Comparison of ENCODE assay signal across 10 mouse cellular contexts in genomic region chr15:51071132-51071656, GRCm38 (mm10).
DNase-seq lines count a peak whose midpoint lies in the region; ATAC-seq and TF ChIP-seq lines count a peak whose summit lies in the region.
"Had no signal": no experiment of that assay in that cellular context is flagged by ENCODE, and none has a peak within 500 bp of the region (broad histone marks: within the 10 kb centered on the region; RNA-seq: fewer than 3 reads in every experiment).

No protein-coding gene starts in this region.

- H3K4me2 ChIP-seq in intestine, embryonic 15.5 days (replicated peaks): no peak overlapping the region
- H3K4me2 ChIP-seq: neural tube, embryonic 15.5 days; stomach, embryonic 15.5 days had no signal

- DNase-seq in layer of hippocampus, adult 2 months (ENCODE audit: low spot score in 2 of 2): peak in 1 of 2 experiments; percentile 12
- no peak for DNase-seq in layer of hippocampus, adult 8-10 months (ENCODE audit: low spot score in 2 of 2)
- peak; percentile 9 for DNase-seq in ES-E14 (ENCODE audit: low read depth, low spot score)
- peak; percentile 21 for DNase-seq in embryonic facial prominence, embryonic 10.5 days (ENCODE audit: low spot score)
- peak; percentile 19 for DNase-seq in kidney, postnatal 14 days
- no peak for DNase-seq in yolk sac, embryonic 10.5 days (ENCODE audit: low spot score)
- DNase-seq: liver, postnatal 0 days had no signal

- H3K36me3 ChIP-seq in ES-E14 (ENCODE audit: control insufficient read depth, insufficient read depth, low read length, poor library complexity, severe bottlenecking): no peaks in the 10 kb centered on the region
- no peaks in the 10 kb centered on the region for H3K36me3 ChIP-seq in embryonic facial prominence, embryonic 10.5 days (replicated peaks)
- H3K36me3 ChIP-seq in intestine, embryonic 15.5 days: no peaks in the 10 kb centered on the region
- H3K36me3 ChIP-seq: neural tube, embryonic 15.5 days; stomach, embryonic 15.5 days had no signal

- no peaks in the 10 kb centered on the region for H3K4me1 ChIP-seq in ES-E14 (ENCODE audit: control insufficient read depth in 2 of 2, insufficient read depth in 2 of 2, low read length in 2 of 2, poor library complexity in 1 of 2)
- 0 out of 2 replicates have a peak, but pooled peaks cover 5% of the 10 kb centered on the region for H3K4me1 ChIP-seq in embryonic facial prominence, embryonic 10.5 days
- no peaks in the 10 kb centered on the region for H3K4me1 ChIP-seq in intestine, embryonic 15.5 days (replicated peaks)
- H3K4me1 ChIP-seq: neural tube, embryonic 15.5 days; stomach, embryonic 15.5 days had no signal

- no peak overlapping the region for H3K27ac ChIP-seq in layer of hippocampus, adult 2 months
- H3K27ac ChIP-seq in ES-E14 (ENCODE audit: insufficient read depth, low read depth, low read length, poor library complexity, severe bottlenecking): no peak overlapping the region
- H3K27ac ChIP-seq in embryonic facial prominence, embryonic 10.5 days (replicated peaks): no peak overlapping the region
- H3K27ac ChIP-seq in intestine, embryonic 15.5 days: no peak overlapping the region
- H3K27ac ChIP-seq: neural tube, embryonic 15.5 days; stomach, embryonic 15.5 days had no signal

- no peak for ATAC-seq in intestine, embryonic 15.5 days
- ATAC-seq: liver, postnatal 0 days had no signal

- no peak for TF ChIP-seq CTCF in layer of hippocampus, adult 2 months (conservative IDR thresholded peaks at IDR 0.05)

- H3K9me3 ChIP-seq in ES-E14 (ENCODE audit: control insufficient read depth, insufficient read depth, low read depth, low read length): no peaks in the 10 kb centered on the region
- no peaks in the 10 kb centered on the region for H3K9me3 ChIP-seq in embryonic facial prominence, embryonic 10.5 days
- no peaks in the 10 kb centered on the region for H3K9me3 ChIP-seq in intestine, embryonic 15.5 days
- H3K9me3 ChIP-seq: neural tube, embryonic 15.5 days; stomach, embryonic 15.5 days had no signal

- peak overlapping the region; percentile 38 for H3K4me3 ChIP-seq in layer of hippocampus, adult 2 months
- H3K4me3 ChIP-seq in ES-E14 (ENCODE audit: insufficient read depth in 1 of 2, low read depth in 1 of 2, low read length in 2 of 2, poor library complexity in 1 of 2, severe bottlenecking in 1 of 2): no peak overlapping the region
- no peak overlapping the region for H3K4me3 ChIP-seq in embryonic facial prominence, embryonic 10.5 days
- no peak overlapping the region for H3K4me3 ChIP-seq in intestine, embryonic 15.5 days (replicated peaks)
- H3K4me3 ChIP-seq: neural tube, embryonic 15.5 days; stomach, embryonic 15.5 days had no signal

- H3K27me3 ChIP-seq in embryonic facial prominence, embryonic 10.5 days (replicated peaks; ENCODE audit: low read depth, poor library complexity, severe bottlenecking): no peaks in the 10 kb centered on the region
- no peaks in the 10 kb centered on the region for H3K27me3 ChIP-seq in intestine, embryonic 15.5 days (replicated peaks)
- H3K27me3 ChIP-seq: neural tube, embryonic 15.5 days; stomach, embryonic 15.5 days had no signal

- in situ Hi-C loops in ES-E14 (cut with MboI; ENCODE audit: low sequenced_read_pairs in 2 of 2, unreplicated experiment in 2 of 2): no loop called here

- 77% methylated on average over 10 of the region's 10 CpGs for WGBS in embryonic facial prominence, embryonic 10.5 days
- 75% methylated on average over 10 of the region's 10 CpGs for WGBS in intestine, embryonic 15.5 days

- H3K9ac ChIP-seq in ES-E14 (ENCODE audit: insufficient read depth, low read depth, low read length, poor library complexity, severe bottlenecking): no peak overlapping the region
- H3K9ac ChIP-seq in intestine, embryonic 15.5 days: no peak overlapping the region
- H3K9ac ChIP-seq: liver, postnatal 0 days; neural tube, embryonic 15.5 days; stomach, embryonic 15.5 days had no signal

TF ChIP-seq in ES-E14, 5 proteins besides CTCF, POLR2A, EP300 and RAD21:
- no peak for TF ChIP-seq HCFC1 (IDR thresholded peaks at IDR 0.05; ENCODE audit: borderline replicate concordance, insufficient read depth, low read length)
- TF ChIP-seq CHD2 (IDR thresholded peaks at IDR 0.05; ENCODE audit: low read depth, low read length): no peak
- no peak for TF ChIP-seq ZNF384 (IDR thresholded peaks at IDR 0.05; ENCODE audit: low read depth, low read length)
- TF ChIP-seq ZC3H11A (IDR thresholded peaks at IDR 0.05; ENCODE audit: borderline replicate concordance, low read depth, low read length): no peak
- TF ChIP-seq MAFK (IDR thresholded peaks at IDR 0.05; ENCODE audit: insufficient read depth, low read depth, low read length): no peak

Comparison
In these comparisons a context has a peak if more than half of its experiments do, and no peak if none do; other contexts are left out.
1. DNase-seq: peak in ES-E14 (single experiment), embryonic facial prominence, embryonic 10.5 days (single experiment) and kidney, postnatal 14 days (single experiment); none in layer of hippocampus, adult 8-10 months (0 of 2) and yolk sac, embryonic 10.5 days (single experiment).